Mouse (Mus musculus) spleen, embryonic (tissue): Measurements from ENCODE around the gene B830017H08Rik.

Experiments
- CTCF ChIA-PET: fragments of 350-600 bp; sonication (Branson Sonifier 250); formaldehyde crosslinking; loops from one replicate; lab custom pipeline; 2022; lab: Charles Lee

The B830017H08Rik gene

DNA sequence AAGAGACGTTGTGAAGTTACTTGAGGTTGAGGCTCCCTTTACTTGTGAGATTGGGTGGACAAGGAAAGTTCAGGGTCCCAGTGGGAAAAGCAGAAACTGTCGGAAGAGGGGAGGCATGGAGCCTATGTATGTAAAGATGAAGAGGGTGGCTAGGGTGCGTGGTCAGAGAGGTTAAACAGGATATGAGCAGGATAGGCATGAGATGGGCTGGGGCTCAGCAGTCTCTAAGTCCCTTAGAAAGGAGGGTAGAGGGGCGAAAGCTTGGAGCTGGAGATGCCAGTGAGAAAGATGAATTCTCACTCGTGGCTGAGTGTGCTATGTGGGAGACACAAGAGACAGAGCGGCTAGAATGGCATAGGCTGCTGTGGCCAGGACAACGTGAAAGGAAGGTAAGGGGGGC lies at the start of gene B830017H08Rik:
B830017H08Rik (plus strand) TSS at position 301 of the 400 bp plus-strand sequence.
- CTCF ChIA-PET, result no interaction called here

DNA sequence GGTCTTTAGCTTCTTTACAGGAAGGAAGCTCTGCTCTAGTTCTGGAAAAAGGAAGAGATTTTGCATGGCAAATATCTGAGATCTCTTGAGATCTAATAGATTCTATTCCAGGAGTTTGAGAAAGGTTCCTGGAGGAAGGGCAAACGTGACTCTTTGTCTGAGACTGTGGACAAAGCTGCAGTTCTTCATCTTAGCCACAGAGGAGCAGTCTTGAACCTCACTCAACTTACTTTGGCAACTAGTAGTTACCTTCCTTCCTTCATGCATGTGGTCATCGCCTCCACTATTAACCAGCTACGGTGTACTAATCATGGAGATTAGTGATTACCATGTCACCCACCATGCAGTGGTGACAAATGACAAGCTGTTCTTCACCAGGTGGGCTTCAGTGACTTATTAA lies 47.6 kb upstream of the B830017H08Rik start:
- CTCF ChIA-PET, result no interaction called here

DNA sequence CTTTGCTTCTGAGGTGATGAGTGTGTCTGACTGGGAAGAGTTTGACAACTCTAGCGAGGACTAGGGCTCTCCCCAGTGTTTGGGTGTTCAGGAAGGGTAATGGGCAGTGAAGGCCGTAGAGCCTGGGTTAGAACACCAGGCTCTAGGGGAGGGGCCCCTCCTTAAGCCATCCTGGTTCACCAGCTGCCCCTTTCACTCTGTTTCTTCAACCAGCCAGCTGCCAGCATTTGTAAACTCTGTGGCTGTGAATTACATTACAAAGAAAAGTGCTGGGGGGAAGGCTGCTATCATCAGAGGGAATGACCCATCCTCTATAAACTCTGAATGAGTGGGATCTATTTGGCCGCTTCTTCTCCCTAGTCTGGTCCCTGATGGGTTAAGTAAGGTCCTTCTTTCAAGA lies 40.2 kb upstream of the B830017H08Rik start:
- CTCF ChIA-PET, result interaction anchor here (0.9 kb wide), 1 partner anchor 8 kb away, joined by 8 read pairs; no protein-coding TSS in a partner anchor

DNA sequence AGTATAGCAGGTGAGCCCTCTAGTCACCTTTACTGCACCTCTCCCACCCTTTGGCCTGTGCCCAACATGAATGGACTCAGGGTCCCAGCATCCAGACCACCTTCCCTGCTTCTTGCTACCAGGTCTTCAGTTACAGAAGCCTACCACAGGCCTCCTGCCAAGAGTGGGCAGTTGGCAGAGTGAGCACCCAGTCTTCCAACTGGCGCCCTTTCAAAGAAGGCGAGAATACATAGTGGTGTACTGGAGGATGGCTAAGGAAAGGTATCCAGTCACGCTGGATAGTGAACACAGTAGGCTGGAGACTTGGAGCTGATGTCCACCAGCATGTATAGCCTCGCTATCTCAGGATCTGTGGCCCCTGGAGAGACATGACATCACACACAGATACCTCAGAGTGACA lies 38.9 kb upstream of the B830017H08Rik start:
- CTCF ChIA-PET, result no interaction called here

DNA sequence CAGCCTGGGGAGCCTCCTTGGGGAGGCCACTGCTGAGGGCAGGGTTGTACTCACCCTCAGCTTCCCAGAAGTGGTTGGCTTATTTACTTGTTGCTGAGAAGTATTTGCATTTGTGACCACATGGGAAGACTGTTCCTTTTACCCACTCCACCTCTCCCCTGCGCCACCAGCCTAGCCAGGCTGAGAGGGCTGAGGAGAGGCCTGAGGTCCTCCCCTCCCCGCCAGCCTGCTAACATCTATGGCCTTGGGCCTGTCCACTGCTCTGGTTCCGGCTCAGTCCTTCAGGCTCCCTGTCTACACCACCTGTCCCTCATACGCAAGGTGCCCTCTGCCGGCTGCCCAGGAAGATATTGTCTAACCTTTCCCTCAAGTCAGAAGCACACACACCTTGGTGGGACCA lies 37.3 kb upstream of the B830017H08Rik start:
- CTCF ChIA-PET, result interaction anchor here (1.6 kb wide), 1 partner anchor 10 kb away, joined by 5 read pairs; no protein-coding TSS in a partner anchor

DNA sequence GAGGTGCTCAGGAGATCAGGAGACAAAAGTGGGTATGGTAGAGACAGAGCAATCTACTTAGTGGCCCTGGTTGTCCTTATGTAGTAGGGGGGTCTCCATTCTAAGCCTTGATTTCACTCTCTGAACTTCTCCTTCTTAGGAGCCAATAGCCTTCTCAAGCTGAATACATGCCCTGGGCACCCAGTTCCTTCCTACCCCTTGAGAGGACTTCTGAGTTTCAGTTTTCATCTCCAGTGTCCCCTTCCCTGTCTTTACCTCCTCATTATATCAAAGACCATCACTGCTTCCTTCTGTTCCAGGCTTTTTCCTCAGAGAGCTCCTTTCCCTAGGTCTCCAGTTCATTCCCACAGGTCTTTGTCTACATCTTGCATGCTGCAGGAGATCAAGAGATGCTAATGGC lies 36.4 kb upstream of the B830017H08Rik start:
- CTCF ChIA-PET, result interaction anchor here (1.6 kb wide), 1 partner anchor 9 kb away, joined by 5 read pairs; no protein-coding TSS in a partner anchor

DNA sequence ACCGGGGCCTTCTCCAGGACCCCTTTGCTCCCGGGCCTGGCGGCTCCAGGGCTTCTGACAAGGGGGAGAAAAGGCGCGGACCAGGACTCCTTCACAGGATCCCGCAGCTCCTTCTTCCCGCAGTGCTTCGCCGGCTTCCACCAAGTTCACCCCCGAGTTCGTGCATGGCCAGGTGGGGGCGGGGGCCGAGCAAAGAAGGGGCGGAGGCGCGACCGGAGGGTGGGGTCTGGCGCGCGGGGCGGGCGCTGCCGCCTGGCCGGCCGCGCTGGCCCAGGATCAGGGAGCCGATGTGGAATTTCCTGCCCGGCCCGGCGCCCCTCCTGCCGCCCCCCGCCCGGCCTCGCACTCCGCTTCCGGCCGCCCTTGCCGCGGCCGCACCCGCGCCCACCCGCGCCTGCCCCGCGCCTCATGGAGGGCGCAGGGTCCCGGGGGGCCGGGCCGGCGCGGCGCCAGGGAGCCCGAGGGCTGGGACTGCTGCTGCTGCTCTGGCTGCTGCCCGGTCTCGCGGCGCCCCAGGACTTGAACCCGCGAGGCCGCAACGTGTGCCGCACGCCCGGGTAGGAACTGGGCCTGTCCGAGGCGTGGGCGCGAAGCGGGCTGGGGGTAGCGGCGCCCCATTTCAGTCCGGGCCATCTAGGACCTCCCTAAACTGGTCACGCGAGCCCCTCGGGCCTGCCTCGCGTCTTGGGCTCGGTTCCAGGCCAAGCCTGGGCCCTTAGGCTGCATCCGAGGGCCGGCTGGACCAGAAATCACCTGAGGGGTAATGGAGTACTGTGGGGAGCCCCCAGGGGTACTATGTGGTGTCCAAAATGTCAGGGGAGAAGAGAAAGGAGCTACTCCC lies 35.7 kb upstream of the B830017H08Rik start, which contains the start of gene Scarf2:
Scarf2 (plus strand) TSS at position 312 of the 841 bp plus-strand sequence.
- CTCF ChIA-PET, result interaction anchor here (1.6 kb wide), 1 partner anchor 9 kb away, joined by 5 read pairs; no protein-coding TSS in a partner anchor

DNA sequence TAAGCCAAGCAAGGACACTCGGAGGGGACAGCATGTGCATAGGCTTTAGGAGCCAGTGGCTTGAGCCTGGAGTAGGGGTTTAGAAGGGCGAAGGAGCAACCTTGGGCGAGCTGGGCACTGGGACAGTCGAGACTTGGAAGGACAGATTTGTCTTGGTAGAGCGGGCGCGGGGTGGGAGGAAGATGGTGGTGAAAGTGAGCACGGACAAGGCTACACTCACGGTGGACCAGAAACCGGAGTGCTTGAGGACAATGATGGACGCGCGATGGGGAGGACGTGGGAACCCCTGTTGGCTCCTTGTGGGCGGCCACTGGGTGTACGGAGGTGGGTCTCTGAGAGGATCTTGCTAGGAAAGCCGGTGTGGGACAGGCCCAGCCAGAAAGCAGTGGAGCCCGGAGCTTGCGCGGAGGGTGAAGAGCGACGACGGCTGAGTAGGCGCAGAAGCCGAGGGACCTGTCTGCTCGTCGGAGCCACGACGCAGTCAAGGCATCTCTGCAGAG lies 35.1 kb upstream of the B830017H08Rik start:
- CTCF ChIA-PET, result interaction anchor here (1.3 kb wide), 1 partner anchor 14 kb away, joined by 4 read pairs; no protein-coding TSS in a partner anchor

DNA sequence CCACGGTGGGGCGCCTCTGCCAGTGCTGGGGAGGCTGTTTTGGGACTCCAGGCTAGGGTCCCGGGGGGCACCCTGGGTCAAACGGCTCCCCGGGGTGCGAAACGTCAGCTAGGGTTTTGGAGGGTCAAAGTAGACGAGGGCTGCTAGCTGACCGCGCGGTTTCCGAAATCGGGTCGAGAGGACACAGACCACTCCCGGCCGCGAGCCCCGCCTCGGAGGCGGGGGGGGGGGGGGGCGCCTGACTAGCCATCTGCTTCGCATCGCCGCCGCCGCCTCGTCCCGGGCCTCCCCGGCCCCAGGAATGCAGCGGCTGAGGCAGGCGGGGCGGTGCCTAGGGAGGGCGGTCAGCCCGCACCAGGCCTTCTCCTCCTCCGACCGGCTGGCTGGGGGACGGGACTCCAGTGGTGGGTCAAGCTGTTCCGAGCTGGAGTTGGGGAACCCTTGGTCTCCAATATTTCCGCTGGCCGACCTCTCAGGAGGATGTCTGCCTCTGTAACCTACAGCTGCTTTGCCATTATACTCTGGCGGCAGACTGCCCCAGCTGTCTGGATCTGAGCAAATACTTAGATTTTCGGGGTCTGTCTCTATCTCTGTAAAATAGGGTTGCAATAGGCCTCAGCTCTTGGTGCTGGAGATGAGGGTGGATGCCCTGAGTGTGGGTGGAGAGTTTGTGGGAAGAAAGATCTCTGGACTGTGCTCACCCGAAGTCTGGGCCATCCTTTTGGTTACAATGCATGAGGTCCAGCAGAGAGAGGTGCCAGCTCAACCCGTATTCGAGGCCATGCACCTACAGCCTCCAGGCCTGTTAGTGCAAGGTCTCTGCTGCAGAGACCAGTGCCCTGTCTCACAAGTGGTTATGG lies 34.4 kb upstream of the B830017H08Rik start:
- CTCF ChIA-PET, result interaction anchor here (0.7 to 1.3 kb wide), 3 partner anchors 13 to 833 kb away, joined by 4 to 9 read pairs (median 4); no protein-coding TSS in a partner anchor

DNA sequence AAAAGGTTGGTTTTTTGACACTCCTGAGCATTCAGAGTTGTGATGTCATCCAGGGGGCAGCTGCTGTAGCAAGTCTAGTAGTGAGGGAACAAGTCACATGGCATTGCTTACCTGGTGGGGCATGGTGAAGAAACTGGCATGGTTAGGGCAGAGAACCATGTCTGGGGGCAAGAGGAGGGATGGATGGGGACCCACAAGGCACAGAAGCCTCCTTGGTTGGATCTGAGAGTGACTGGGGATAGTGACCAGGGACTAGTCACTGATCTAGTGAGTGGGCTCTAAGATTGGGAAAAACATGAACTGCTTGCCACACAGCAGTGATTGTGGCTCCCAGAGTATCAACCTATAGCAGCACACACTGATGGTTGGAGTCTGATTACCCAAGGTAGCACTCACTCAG lies 33.3 kb upstream of the B830017H08Rik start:
- CTCF ChIA-PET, result no interaction called here

DNA sequence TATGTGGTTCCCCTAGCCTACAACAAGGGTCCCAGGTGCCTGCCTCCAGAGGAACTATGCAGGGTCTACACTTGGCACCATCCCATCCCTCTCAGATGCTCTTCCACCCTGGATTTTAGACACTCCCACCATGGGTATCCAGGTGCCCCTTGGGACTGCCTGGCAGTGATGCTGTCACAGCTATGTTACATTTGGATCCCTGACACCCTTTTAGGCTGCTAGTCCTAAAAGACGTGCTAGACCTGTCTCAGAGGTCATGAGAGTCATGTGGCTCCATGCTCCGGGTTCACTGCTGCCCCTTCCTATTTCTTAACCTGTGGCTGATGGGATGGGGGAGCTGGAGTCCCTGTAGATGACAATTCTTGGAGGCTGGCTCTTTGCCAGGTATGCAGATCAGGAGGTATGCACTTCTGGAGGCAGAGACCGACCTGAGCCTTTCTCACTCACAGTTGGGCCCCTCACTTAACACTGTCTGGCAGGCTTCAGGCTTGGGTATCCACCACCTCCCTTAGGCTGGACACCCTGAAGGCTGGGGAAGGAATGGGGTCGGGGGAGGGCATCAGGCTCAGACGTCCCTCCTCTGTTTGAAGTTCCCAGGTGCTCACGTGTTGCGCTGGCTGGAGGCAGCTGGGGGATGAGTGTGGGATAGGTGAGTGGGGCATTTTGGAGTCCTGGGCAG lies 31.0 kb upstream of the B830017H08Rik start:
- CTCF ChIA-PET, result no interaction called here

DNA sequence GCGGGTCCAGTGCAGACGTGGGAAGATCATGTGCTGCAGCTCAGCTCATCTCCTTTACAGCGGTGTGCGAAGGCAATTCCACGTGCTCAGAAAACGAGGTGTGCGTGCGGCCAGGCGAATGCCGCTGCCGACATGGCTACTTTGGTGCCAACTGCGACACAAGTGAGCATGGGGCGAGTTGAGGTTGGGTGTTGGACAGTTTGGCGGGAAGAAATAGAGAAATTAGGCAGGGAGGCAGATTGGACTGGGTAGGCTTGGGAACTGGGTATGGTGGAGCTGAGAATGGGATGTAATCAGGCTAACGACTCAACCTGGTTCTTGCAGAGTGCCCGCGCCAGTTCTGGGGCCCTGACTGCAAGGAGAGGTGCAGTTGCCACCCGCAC lies 30.5 kb upstream of the B830017H08Rik start:
- CTCF ChIA-PET, result no interaction called here

DNA sequence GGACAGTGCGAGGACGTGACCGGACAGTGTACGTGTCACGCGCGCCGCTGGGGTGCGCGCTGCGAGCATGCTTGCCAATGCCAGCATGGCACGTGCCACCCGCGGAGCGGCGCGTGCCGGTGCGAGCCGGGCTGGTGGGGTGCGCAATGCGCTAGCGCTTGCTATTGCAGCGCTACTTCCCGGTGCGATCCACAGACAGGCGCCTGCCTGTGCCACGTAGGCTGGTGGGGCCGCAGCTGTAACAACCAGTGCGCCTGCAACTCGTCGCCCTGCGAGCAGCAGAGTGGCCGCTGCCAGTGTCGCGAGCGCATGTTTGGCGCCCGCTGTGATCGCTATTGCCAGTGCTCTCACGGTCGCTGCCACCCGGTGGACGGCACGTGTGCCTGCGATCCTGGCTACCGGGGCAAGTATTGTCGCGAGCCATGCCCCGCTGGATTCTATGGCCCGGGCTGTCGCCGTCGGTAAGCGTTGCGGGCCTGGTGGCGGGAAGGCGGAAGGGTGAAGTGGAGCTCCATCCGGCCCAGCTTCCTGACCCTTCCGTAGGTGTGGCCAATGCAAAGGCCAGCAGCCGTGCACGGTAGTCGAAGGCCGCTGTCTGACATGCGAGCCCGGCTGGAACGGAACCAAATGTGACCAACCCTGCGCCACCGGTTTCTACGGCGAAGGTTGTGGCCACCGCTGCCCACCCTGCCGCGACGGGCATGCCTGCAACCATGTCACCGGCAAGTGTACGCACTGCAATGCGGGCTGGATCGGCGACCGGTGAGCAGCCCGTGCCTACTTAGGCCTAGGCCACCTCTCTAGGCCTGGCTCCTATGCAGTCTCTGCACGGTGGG lies 29.9 kb upstream of the B830017H08Rik start:
- CTCF ChIA-PET, result no interaction called here

DNA sequence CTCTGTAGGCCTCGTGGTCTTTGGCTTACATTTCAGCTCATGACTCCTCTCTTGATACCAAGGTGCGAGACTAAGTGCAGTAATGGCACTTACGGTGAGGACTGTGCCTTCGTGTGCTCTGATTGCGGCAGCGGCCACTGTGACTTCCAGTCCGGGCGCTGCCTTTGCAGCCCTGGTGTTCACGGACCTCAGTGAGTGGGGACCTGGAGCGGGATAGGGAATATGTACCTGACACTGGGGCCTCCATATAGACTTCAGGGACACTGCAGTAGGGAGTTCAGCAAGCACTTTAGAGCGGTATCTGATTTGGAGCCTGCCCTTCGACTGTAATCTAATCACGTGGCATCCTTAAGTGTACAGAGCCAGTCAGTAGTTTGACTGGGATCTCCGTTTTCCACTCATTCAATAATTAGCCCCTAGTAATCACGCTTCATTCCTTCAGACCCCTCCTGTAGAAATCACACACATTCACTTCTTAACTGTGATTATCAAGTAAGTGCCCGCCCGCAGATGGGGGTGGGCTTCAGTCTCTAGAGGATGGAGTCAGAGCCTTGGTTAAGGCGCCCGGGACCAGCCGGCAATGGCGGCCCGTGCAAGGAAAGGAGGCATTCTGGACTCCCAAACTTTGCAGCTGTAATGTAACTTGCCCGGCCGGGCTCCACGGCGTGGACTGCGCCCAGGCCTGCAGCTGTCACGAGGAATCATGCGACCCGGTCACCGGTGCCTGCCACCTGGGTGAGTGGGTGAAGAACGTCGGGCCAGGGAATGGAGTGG lies 29.1 kb upstream of the B830017H08Rik start:
- CTCF ChIA-PET, result no interaction called here

DNA sequence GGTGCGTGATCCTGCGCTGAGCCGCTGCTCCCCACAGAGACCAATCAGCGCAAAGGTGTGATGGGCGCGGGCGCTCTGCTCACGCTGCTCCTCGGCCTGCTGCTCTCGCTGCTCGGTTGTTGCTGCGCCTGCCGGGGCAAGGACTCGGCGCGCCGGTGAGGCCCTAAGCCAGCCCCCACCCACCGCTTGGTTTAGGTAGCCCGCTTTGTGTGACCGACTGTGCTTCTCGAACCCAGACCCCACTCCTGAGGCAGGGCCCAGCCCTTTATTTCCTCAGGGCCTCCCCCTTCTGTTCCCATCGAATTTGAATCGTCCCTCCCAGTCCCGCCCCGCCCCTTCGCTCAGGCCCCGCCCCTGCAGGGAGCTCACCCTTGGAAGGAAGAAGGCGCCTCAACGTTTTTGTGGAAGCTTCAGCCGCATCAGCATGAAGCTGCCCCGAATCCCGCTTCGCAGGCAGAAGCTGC lies 28.4 kb upstream of the B830017H08Rik start:
- CTCF ChIA-PET, result no interaction called here

DNA sequence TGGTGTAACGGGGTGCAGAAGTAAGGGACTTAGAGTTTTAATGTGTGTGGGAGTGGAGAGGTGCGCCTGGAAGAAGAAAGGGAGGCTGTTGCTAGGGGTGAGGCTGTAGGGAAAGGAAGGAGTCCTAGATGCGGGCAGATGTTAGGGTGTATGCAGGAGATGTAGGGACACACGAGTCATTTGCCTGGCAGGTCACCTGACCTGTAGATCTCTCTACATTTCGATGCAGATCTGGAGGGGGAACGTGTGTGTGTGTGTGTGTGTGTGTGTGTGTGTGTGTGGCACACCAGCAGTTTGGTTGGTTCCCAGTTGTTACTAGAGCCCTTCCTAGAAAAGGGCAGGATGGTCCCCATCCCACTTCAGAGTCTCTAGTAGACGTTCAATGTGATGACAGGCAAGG lies 27.9 kb upstream of the B830017H08Rik start:
- CTCF ChIA-PET, result interaction anchor here (1.5 kb wide), 1 partner anchor 9 kb away, joined by 5 read pairs; the partner anchor contains the start of gene Scarf2

DNA sequence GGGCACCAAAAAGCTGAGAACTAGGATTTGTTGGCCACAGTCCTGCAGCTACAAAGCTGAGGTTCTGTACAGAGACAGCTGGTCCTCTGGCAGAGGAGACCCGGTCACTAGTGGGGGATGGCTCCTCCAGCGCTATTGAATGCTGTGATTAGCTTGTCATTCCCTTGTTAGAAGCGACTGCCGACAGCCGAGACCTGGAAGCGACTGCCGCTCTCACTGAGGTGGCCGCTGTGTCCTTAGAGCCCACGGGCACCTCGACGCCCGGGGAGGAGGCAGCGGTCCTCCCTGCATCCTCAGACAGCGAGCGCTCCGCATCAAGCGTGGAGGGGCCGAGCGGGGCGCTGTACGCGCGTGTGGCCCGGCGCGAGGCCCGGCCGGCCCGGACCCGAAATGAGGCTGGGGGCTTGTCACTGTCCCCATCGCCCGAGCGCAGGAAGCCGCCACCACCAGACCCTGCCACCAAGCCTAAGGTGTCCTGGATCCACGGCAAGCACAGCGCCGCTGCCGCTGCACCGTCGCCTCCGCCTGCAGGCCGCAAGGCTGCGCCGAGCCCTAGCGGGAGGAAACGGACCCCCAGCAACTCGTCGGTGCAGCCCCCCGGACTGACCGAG lies 26.2 kb upstream of the B830017H08Rik start:
- CTCF ChIA-PET, result interaction anchor here (0.6 to 1.5 kb wide), 2 partner anchors 10 to 25 kb away, joined by 3 to 5 read pairs; partner anchors contain the start of gene Scarf2

DNA sequence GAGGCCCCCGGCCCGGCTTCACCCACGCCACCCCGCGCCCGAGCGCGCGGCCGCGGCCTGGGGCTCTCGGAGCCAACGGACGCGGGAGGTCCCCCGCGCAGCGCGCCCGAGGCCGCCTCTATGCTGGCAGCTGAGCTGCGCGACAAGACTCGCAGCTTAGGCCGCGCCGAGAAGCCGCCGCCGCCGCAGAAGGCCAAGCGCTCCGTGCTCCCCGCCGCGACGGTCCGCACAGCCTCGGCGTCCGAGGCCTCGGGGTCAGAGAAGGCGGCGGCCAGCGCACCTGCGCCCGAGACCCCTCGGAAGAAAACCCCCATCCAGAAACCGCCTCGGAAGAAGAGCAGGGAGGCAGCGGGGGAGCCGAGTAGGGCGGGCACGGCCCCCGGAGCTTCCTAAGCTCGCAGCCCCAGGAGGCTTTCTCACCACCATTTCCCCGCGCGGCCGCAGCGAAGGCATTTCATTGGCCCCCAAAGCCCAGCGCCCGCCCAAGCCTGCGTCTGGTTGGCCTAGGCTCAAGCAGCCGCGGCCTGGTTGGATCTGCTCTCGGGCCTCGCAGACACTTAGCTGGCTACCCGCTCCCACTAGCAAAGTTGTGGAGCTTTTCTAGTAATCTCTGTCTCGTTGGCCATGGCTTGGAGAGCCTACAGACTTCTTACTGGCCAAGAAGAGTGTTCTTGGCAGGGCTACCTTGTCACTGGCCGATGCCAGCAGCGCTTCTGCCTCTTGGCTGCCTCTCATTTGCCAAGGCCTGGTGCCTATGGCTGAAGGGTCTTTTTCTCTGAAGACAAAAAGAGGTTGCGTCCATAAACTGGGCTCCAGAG lies 25.5 kb upstream of the B830017H08Rik start:
- CTCF ChIA-PET, result interaction anchor here (0.8 kb wide), 1 partner anchor 63 kb away, joined by 4 read pairs; no protein-coding TSS in a partner anchor
